In genomic region chr1:191989994-191990393, GRCm38 (mm10) we compare ENCODE assay signal across 8 mouse cellular contexts. TPM values are rescaled to one million over a fixed set of nuclear protein-coding genes. Genes with fewer than 3 reads are reported as not detected.
DNase-seq lines count a peak whose midpoint lies in the region; ATAC-seq and TF ChIP-seq lines count a peak whose summit lies in the region.

No protein-coding gene starts in this region.

- peak overlapping the region; percentile 93 for H3K27ac ChIP-seq in CH12.LX (ENCODE audit: insufficient read depth, low read depth)
- H3K27ac ChIP-seq in forebrain, embryonic 11.5 days (ENCODE audit: low read depth, low read length), result no peak overlapping the region
- H3K27ac ChIP-seq in heart, postnatal 0 days (ENCODE audit: low read depth), result peak overlapping the region; percentile 94
- H3K27ac ChIP-seq in liver, embryonic 16.5 days (ENCODE audit: low read length), result peak overlapping the region; percentile 61; the same call in 1 of the 2 replicates
- peak overlapping the region; percentile 86 for H3K27ac ChIP-seq in neural tube, embryonic 13.5 days (replicated peaks)
- H3K27ac ChIP-seq in testis, adult 2 months (ENCODE audit: control insufficient read depth, insufficient read depth, low read depth, low read length), result peak overlapping the region; percentile 87

- TF ChIP-seq POLR2A in CH12.LX (IDR thresholded peaks at IDR 0.05; ENCODE audit: low read depth, low read length), result peak; percentile 84
- peak; percentile 95 for TF ChIP-seq POLR2A in testis, adult 2 months (IDR thresholded peaks at IDR 0.05; ENCODE audit: control insufficient read depth, low read depth, low read length)

- WGBS in forebrain, embryonic 11.5 days, result 0% methylated on average over 22 of the region's 22 CpGs
- WGBS in heart, postnatal 0 days, result 1% methylated on average over 22 of the region's 22 CpGs
- 0% methylated on average over 22 of the region's 22 CpGs for WGBS in liver, embryonic 16.5 days (ENCODE audit: insufficient replicate concordance)
- WGBS in neural tube, embryonic 13.5 days, result 0% methylated on average over 22 of the region's 22 CpGs

- ATAC-seq in forebrain, embryonic 11.5 days (replicated peaks; ENCODE audit: low FRiP score), result peak; percentile 98
- ATAC-seq in heart, postnatal 0 days (ENCODE audit: insufficient read depth, low read depth), result peak; percentile 93
- ATAC-seq in liver, embryonic 16.5 days (ENCODE audit: low read depth), result peak; percentile 84
- ATAC-seq in neural tube, embryonic 13.5 days (ENCODE audit: low read depth), result peak; percentile 97

- H3K9me3 ChIP-seq in CH12.LX (replicated peaks; ENCODE audit: low read length), result no peaks in the 10 kb centered on the region
- H3K9me3 ChIP-seq in forebrain, embryonic 11.5 days (ENCODE audit: control insufficient read depth, low read length), result no peaks in the 10 kb centered on the region
- H3K9me3 ChIP-seq in heart, postnatal 0 days (replicated peaks; ENCODE audit: control insufficient read depth, low read length), result no peaks in the 10 kb centered on the region
- H3K9me3 ChIP-seq in liver, embryonic 16.5 days (replicated peaks; ENCODE audit: control insufficient read depth, low read length), result no peaks in the 10 kb centered on the region
- no peaks in the 10 kb centered on the region for H3K9me3 ChIP-seq in neural tube, embryonic 13.5 days

- no peak; the same call in 1 of the 2 replicates for TF ChIP-seq EP300 in CH12.LX (IDR thresholded peaks at IDR 0.05; ENCODE audit: low read length)
- no peak for TF ChIP-seq EP300 in heart, postnatal 0 days (IDR thresholded peaks at IDR 0.05; ENCODE audit: low read depth)

- no peaks in the 10 kb centered on the region for H3K79me2 ChIP-seq in CH12.LX (replicated peaks; ENCODE audit: control insufficient read depth, extremely low read depth, insufficient read depth, poor library complexity, severe bottlenecking)

- no peak for TF ChIP-seq CTCF in CH12.LX (conservative IDR thresholded peaks at IDR 0.05 in 1 of 2, IDR thresholded peaks at IDR 0.05 in 1 of 2; ENCODE audit: low read depth in 2 of 2, low read length in 2 of 2)
- no peak for TF ChIP-seq CTCF in heart, postnatal 0 days (IDR thresholded peaks at IDR 0.05; ENCODE audit: low read depth)
- TF ChIP-seq CTCF in testis, adult 2 months (IDR thresholded peaks at IDR 0.05; ENCODE audit: control insufficient read depth, insufficient read depth, insufficient replicate concordance, low read depth, low read length), result no peak

- in situ Hi-C loops in CH12.LX (cut with MboI; ENCODE audit: low pct_ligation_motif_present, low pct_unique_long_range_greater_than_20kb, low sequenced_read_pairs), result no loop called here

- H3K27me3 ChIP-seq in CH12.LX (replicated peaks), result no peaks in the 10 kb centered on the region
- H3K27me3 ChIP-seq in forebrain, embryonic 11.5 days (ENCODE audit: control insufficient read depth, insufficient read depth, low read length), result no peaks in the 10 kb centered on the region
- no peaks in the 10 kb centered on the region for H3K27me3 ChIP-seq in heart, postnatal 0 days (ENCODE audit: control insufficient read depth, insufficient read depth, low read length)
- no peaks in the 10 kb centered on the region for H3K27me3 ChIP-seq in liver, embryonic 16.5 days (ENCODE audit: control insufficient read depth, insufficient read depth, low read depth, low read length)
- H3K27me3 ChIP-seq in neural tube, embryonic 13.5 days, result peaks cover 11% of the 10 kb centered on the region; the same call in 1 of the 2 replicates
- no peaks in the 10 kb centered on the region for H3K27me3 ChIP-seq in testis, adult 2 months (ENCODE audit: control insufficient read depth, insufficient read depth, low read length)

- dilution Hi-C loops in CH12.LX (cut with MboI; ENCODE audit: extremely low pct_ligation_motif_present, extremely low pct_unique_long_range_greater_than_20kb, low sequenced_read_pairs), result no loop called here

- peak; percentile 98 for DNase-seq in CH12.LX (ENCODE audit: extremely low read depth)
- DNase-seq in c-Kit-positive CD71-positive TER-119-negative erythroid progenitor cells, embryonic 14.5 days (ENCODE audit: low read depth), result peak; percentile 91
- DNase-seq in forebrain, embryonic 11.5 days (ENCODE audit: low spot score), result peak; percentile 98
- peak; percentile 98 for DNase-seq in heart, postnatal 0 days (ENCODE audit: low spot score)
- peak; percentile 98 for DNase-seq in kidney, postnatal 4 days

- H3K36me3 ChIP-seq in CH12.LX (replicated peaks in 1 of 2; ENCODE audit: control insufficient read depth in 1 of 2, insufficient read depth in 1 of 2, low read length in 1 of 2), result peaks cover 0 to 14% of the 10 kb centered on the region in 2 experiments
- no peaks in the 10 kb centered on the region for H3K36me3 ChIP-seq in forebrain, embryonic 11.5 days (ENCODE audit: control insufficient read depth, insufficient read depth, low read length)
- no peaks in the 10 kb centered on the region for H3K36me3 ChIP-seq in heart, postnatal 0 days (replicated peaks; ENCODE audit: control insufficient read depth, insufficient read depth, low read length)
- no peaks in the 10 kb centered on the region for H3K36me3 ChIP-seq in liver, embryonic 16.5 days (ENCODE audit: control insufficient read depth, insufficient read depth)
- no peaks in the 10 kb centered on the region for H3K36me3 ChIP-seq in neural tube, embryonic 13.5 days
- H3K36me3 ChIP-seq in testis, adult 2 months (ENCODE audit: control insufficient read depth, insufficient read depth, low read length), result no peaks in the 10 kb centered on the region

- peak overlapping the region; percentile 61 to 88 (median 67) for H3K4me3 ChIP-seq in CH12.LX (replicated peaks in 1 of 3; ENCODE audit: low read depth in 2 of 3, low read length in 2 of 3, poor library complexity in 1 of 3)
- H3K4me3 ChIP-seq in forebrain, embryonic 11.5 days (ENCODE audit: low read depth, low read length), result peak overlapping the region; percentile 52
- peak overlapping the region; percentile 60 for H3K4me3 ChIP-seq in heart, postnatal 0 days (ENCODE audit: low read depth, low read length)
- H3K4me3 ChIP-seq in liver, embryonic 16.5 days (ENCODE audit: low read depth, low read length), result peak overlapping the region; percentile 72
- peak overlapping the region; percentile 59 for H3K4me3 ChIP-seq in neural tube, embryonic 13.5 days
- peak overlapping the region; percentile 95 for H3K4me3 ChIP-seq in testis, adult 2 months (ENCODE audit: control insufficient read depth, low read depth, low read length)

- TF ChIP-seq RAD21 in CH12.LX (IDR thresholded peaks at IDR 0.05; ENCODE audit: low read depth, low read length), result no peak

- peak overlapping the region; percentile 67 for H3K4me2 ChIP-seq in CH12.LX (ENCODE audit: insufficient read depth, low read depth, poor library complexity, severe bottlenecking)
- peak overlapping the region; percentile 71 for H3K4me2 ChIP-seq in forebrain, embryonic 11.5 days (ENCODE audit: low read depth, low read length, severe bottlenecking)
- peak overlapping the region; percentile 76 for H3K4me2 ChIP-seq in heart, postnatal 0 days (ENCODE audit: low read depth, low read length)
- peak overlapping the region; percentile 72 for H3K4me2 ChIP-seq in liver, embryonic 16.5 days (ENCODE audit: low read depth, low read length)
- peak overlapping the region; percentile 67 for H3K4me2 ChIP-seq in neural tube, embryonic 13.5 days

- peak overlapping the region; percentile 94 for H3K9ac ChIP-seq in CH12.LX (ENCODE audit: insufficient read depth, low read depth)
- peak overlapping the region; percentile 78 for H3K9ac ChIP-seq in forebrain, embryonic 11.5 days (ENCODE audit: low read length)
- peak overlapping the region; percentile 69 for H3K9ac ChIP-seq in heart, postnatal 0 days (replicated peaks; ENCODE audit: low read depth, low read length)
- peak overlapping the region; percentile 71 for H3K9ac ChIP-seq in liver, embryonic 16.5 days (ENCODE audit: low read depth, low read length)
- H3K9ac ChIP-seq in neural tube, embryonic 13.5 days, result peak overlapping the region; percentile 78

- H3K4me1 ChIP-seq in CH12.LX (ENCODE audit: control insufficient read depth in 1 of 2, insufficient read depth in 2 of 2), result peaks cover 20 to 43% of the 10 kb centered on the region in 2 experiments
- H3K4me1 ChIP-seq in forebrain, embryonic 11.5 days (replicated peaks; ENCODE audit: control insufficient read depth, insufficient read depth, low read length), result no peaks in the 10 kb centered on the region
- H3K4me1 ChIP-seq in heart, postnatal 0 days (ENCODE audit: control insufficient read depth, insufficient read depth), result peaks cover 13% of the 10 kb centered on the region; the same call in 1 of the 2 replicates
- peaks cover 20% of the 10 kb centered on the region for H3K4me1 ChIP-seq in liver, embryonic 16.5 days (ENCODE audit: control insufficient read depth, low read depth, low read length)
- H3K4me1 ChIP-seq in neural tube, embryonic 13.5 days (replicated peaks), result peaks cover 17% of the 10 kb centered on the region
- H3K4me1 ChIP-seq in testis, adult 2 months (ENCODE audit: control insufficient read depth, insufficient read depth, low read length), result peaks cover 3% of the 10 kb centered on the region; the same call in 1 of the 2 replicates

TF ChIP-seq in CH12.LX, 34 proteins besides CTCF, POLR2A, EP300 and RAD21 (continues in another document):
- TF ChIP-seq SMC3 (IDR thresholded peaks at IDR 0.05; ENCODE audit: low read depth, low read length), result no peak
- 0 out of 2 replicates have a peak, but pooled peaks have one; percentile 83 for TF ChIP-seq MYC (IDR thresholded peaks at IDR 0.05; ENCODE audit: low read depth, low read length)
- peak; percentile 91 for TF ChIP-seq TCF12 (IDR thresholded peaks at IDR 0.05; ENCODE audit: low read depth, low read length)
- TF ChIP-seq NRF1 (IDR thresholded peaks at IDR 0.05; ENCODE audit: low read depth, low read length), result no peak
- peak; percentile 86 for TF ChIP-seq MXI1 (IDR thresholded peaks at IDR 0.05; ENCODE audit: low read depth, low read length)
- TF ChIP-seq MAX (IDR thresholded peaks at IDR 0.05; ENCODE audit: low read length), result peak; percentile 80
- peak; percentile 96 for TF ChIP-seq ELF1 (IDR thresholded peaks at IDR 0.05; ENCODE audit: low read depth, low read length)
- no peak for TF ChIP-seq UBTF (IDR thresholded peaks at IDR 0.05; ENCODE audit: low read depth, low read length)
- TF ChIP-seq BHLHE40 (IDR thresholded peaks at IDR 0.05; ENCODE audit: low read depth, low read length), result peak; percentile 19; the same call in 1 of the 2 replicates

RNA-seq across cellular contexts. Expression of gene Rd3, which starts 12.8 kb away (rescaled TPM):
- total RNA-seq in CH12.LX (2012; rRNA removed) (0.25 and 0.29 TPM in 2 replicates), CH12.LX (2014; rRNA removed) (0.47 and 0.58 TPM in 2 replicates)
- polyA plus RNA-seq in CH12.LX (2012; ENCODE audit: insufficient read length, low read depth), result 0.44 and 0.55 TPM in 2 replicates
- polyA plus RNA-seq in forebrain, embryonic 11.5 days (2014; fragmentation: Nextera tagmentation; extraction: Ambion mirVana), result 0.92 and 1.6 TPM in 2 replicates
- total RNA-seq in heart, postnatal 0 days (2014; rRNA removed; ENCODE audit: low replicate concordance), result 0.34 and 2.4 TPM in 2 replicates
- polyA plus RNA-seq in heart, postnatal 0 days (2015; fragmentation: Nextera tagmentation; extraction: Ambion mirVana), result 5.9 and 8.0 TPM in 2 replicates
- polyA plus RNA-seq in liver, embryonic 16.5 days (2015; fragmentation: Nextera tagmentation; extraction: Ambion mirVana), result 0.04 and 0.18 TPM in 2 replicates
- 12.4 and 16.1 TPM in 2 replicates for polyA plus RNA-seq in neural tube, embryonic 13.5 days (2015; fragmentation: Nextera tagmentation; extraction: Ambion mirVana)
- 44.9 and 76.7 TPM in 2 replicates for polyA plus RNA-seq in testis, adult 2 months (2012; rRNA removed)
